Mouse (Mus musculus) liver, adult 2 months (tissue): ENCODE results near the gene Mettl14.

ENCODE experiments used
- CTCF ChIP-seq: fragments of 200-500 bp; IDR thresholded peaks from 2 replicates; pipeline ENCODE4 v1.5.1; 2011; ENCODE audit warnings: low read depth, low read length, control low read depth
- POLR2A ChIP-seq: fragments of 200-500 bp; IDR thresholded peaks from 2 replicates; pipeline ENCODE4 v1.6.1; 2011; ENCODE audit warnings: low read length, control low read depth; ENCODE audit not compliant: insufficient read depth; ENCODE audit errors: extremely low read depth

DNA sequence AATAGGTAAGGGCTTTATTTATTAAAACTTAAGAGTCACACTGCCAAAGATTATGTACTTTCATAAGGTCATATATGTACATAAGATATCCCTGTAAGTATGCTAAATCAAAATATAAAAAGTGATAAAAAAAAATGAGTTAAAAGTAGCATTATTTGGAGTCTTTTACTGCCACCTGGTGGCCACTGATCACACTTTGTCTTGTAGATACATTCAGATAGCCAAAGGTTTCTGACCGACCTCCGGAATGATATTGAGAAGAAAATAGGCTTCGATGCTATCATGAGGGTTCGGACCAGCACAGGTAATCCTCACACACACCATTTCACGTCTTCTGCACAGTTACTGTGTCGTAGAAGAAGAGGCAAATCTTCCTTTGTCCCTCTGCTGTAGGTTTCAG lies 32.7 kb downstream of the Mettl14 start:
- TF ChIP-seq CTCF (no peak), POLR2A (no peak)
